ENCODE assay signal across 8 mouse cellular contexts in genomic region chr10:127188465-127189115, GRCm38 (mm10). TPM values are rescaled to one million over a fixed set of nuclear protein-coding genes. Genes with fewer than 3 reads are reported as not detected.
A peak's percentile ranks its signal among the peaks of the same experiment; 100 is the strongest.
DNase-seq lines count a peak whose midpoint lies in the region; ATAC-seq and TF ChIP-seq lines count a peak whose summit lies in the region.

No protein-coding gene starts in this region.

- no peak for TF ChIP-seq POLR2A in heart, adult 2 months (IDR thresholded peaks at IDR 0.05; ENCODE audit: insufficient read depth, low read depth, low read length)
- TF ChIP-seq POLR2A in testis, adult 2 months (IDR thresholded peaks at IDR 0.05; ENCODE audit: control insufficient read depth, low read depth, low read length): peak; percentile 40; the same call in 1 of the 2 replicates

- under 1% methylated on average over 42 of the region's 46 CpGs for WGBS in heart, adult 2 months

- H3K27ac ChIP-seq in heart, adult 2 months: peak overlapping the region; percentile 79
- H3K27ac ChIP-seq in testis, adult 2 months (ENCODE audit: control insufficient read depth, insufficient read depth, low read depth, low read length): no peak overlapping the region

- DNase-seq in kidney, adult 18-20 months: peak; percentile 56
- no peak for DNase-seq in kidney, adult 9 months
- DNase-seq in Patski (ENCODE audit: low read depth, low spot score): no peak
- peak; percentile 92 for DNase-seq in embryo, embryonic 11 days
- peak; percentile 81 for DNase-seq in heart, adult 2 months
- DNase-seq in kidney, postnatal 10 days: peak; percentile 83

- in situ Hi-C loops in Patski (cut with MboI; ENCODE audit: low pct_unique_long_range_greater_than_20kb): loop anchor here (5.0 kb wide), 1 partner anchor 34 kb away; no protein-coding TSS in a partner anchor

- no peaks in the 10 kb centered on the region for H3K27me3 ChIP-seq in Patski
- no peaks in the 10 kb centered on the region for H3K27me3 ChIP-seq in heart, adult 2 months (ENCODE audit: control insufficient read depth, insufficient read depth, low read length)
- H3K27me3 ChIP-seq in megakaryocyte, embryonic 14.5 days (replicated peaks): peaks cover 70% of the 10 kb centered on the region
- no peaks in the 10 kb centered on the region for H3K27me3 ChIP-seq in testis, adult 2 months (ENCODE audit: control insufficient read depth, insufficient read depth, low read length)

- POLR2A ChIA-PET in Patski (lab: Charles Lee): interaction anchor here (1.4 kb wide), 2 partner anchors 8 to 22 kb away, joined by 4 to 6 read pairs; no protein-coding TSS in a partner anchor

- intact Hi-C loops in heart, adult 2 months (cut with DNase I): no loop called here

- peaks cover 1% of the 10 kb centered on the region for H3K4me1 ChIP-seq in heart, adult 2 months (ENCODE audit: control insufficient read depth, insufficient read depth, low read length)
- peaks cover 28% of the 10 kb centered on the region for H3K4me1 ChIP-seq in megakaryocyte, embryonic 14.5 days
- peaks cover 30% of the 10 kb centered on the region for H3K4me1 ChIP-seq in testis, adult 2 months (ENCODE audit: control insufficient read depth, insufficient read depth, low read length)

- no peak for TF ChIP-seq CTCF in Patski (IDR thresholded peaks at IDR 0.05)
- no peak for TF ChIP-seq CTCF in heart, adult 2 months (IDR thresholded peaks at IDR 0.05)
- no peak for TF ChIP-seq CTCF in testis, adult 2 months (IDR thresholded peaks at IDR 0.05; ENCODE audit: control insufficient read depth, insufficient read depth, insufficient replicate concordance, low read depth, low read length)

- no peaks in the 10 kb centered on the region for H3K79me2 ChIP-seq in heart, adult 2 months (replicated peaks; ENCODE audit: control insufficient read depth, insufficient read depth, low read length)

- ATAC-seq in Patski: peak; percentile 70

- peak overlapping the region; percentile 77 for H3K9ac ChIP-seq in heart, adult 2 months (ENCODE audit: low read depth, low read length)

- peak overlapping the region; percentile 66 for H3K4me3 ChIP-seq in heart, adult 2 months
- H3K4me3 ChIP-seq in megakaryocyte, embryonic 14.5 days (replicated peaks): peak overlapping the region; percentile 90
- H3K4me3 ChIP-seq in testis, adult 2 months (ENCODE audit: control insufficient read depth, low read depth, low read length): peak overlapping the region; percentile 85

- no peak for TF ChIP-seq EP300 in heart, adult 2 months (IDR thresholded peaks at IDR 0.05; ENCODE audit: insufficient read depth, low read depth, low read length)

- H3K36me3 ChIP-seq in heart, adult 2 months (ENCODE audit: control insufficient read depth, insufficient read depth, low read length): no peaks in the 10 kb centered on the region
- H3K36me3 ChIP-seq in megakaryocyte, embryonic 14.5 days (replicated peaks; ENCODE audit: low read length): peaks cover 25% of the 10 kb centered on the region
- no peaks in the 10 kb centered on the region; the same call in 1 of the 2 replicates for H3K36me3 ChIP-seq in testis, adult 2 months (ENCODE audit: control insufficient read depth, insufficient read depth, low read length)

- CTCF ChIA-PET in Patski (lab: Charles Lee): interaction anchor here (1.7 kb wide), 1 partner anchor 17 kb away, joined by 4 read pairs; no protein-coding TSS in a partner anchor

- H3K9me3 ChIP-seq in megakaryocyte, embryonic 14.5 days: peaks cover 11% of the 10 kb centered on the region

RNA-seq across cellular contexts. Expression of gene Arhgef25, which starts 1.3 kb away (rescaled TPM):
- polyA plus RNA-seq in Patski (2021): 106 TPM
- total RNA-seq in heart, adult 2 months (2021): 10 to 100 TPM in 1 of 2 experiments, 1 to 10 TPM in 1; 9.8 to 10.1 TPM
- polyA plus RNA-seq in heart, adult 2 months (2012; rRNA removed): 17.4 and 18.2 TPM in 2 replicates
- not detected in 2 replicates for polyA plus RNA-seq in megakaryocyte, embryonic 14.5 days (2012; ENCODE audit: insufficient read depth, low replicate concordance)
- 18.6 and 19.8 TPM in 2 replicates for polyA plus RNA-seq in testis, adult 2 months (2012; rRNA removed)

RNA-seq across cellular contexts. Expression of gene Dtx3, which starts 6.9 kb away (rescaled TPM):
- 155 TPM for polyA plus RNA-seq in Patski (2021)
- 10 to 100 TPM; 23.7 to 24.2 TPM for total RNA-seq in heart, adult 2 months (2021)
- polyA plus RNA-seq in heart, adult 2 months (2012; rRNA removed): 92.6 and 102 TPM in 2 replicates
- polyA plus RNA-seq in megakaryocyte, embryonic 14.5 days (2012; ENCODE audit: insufficient read depth, low replicate concordance): 51.0 and 171 TPM in 2 replicates
- polyA plus RNA-seq in testis, adult 2 months (2012; rRNA removed): 126 and 129 TPM in 2 replicates

RNA-seq across cellular contexts. Expression of gene Slc26a10, which starts 8.1 kb away (rescaled TPM):
- 0.85 TPM for polyA plus RNA-seq in Patski (2021)
- total RNA-seq in heart, adult 2 months (2021): 10 to 100 TPM; 13.2 to 14.7 TPM
- polyA plus RNA-seq in heart, adult 2 months (2012; rRNA removed): 40.5 and 68.0 TPM in 2 replicates
- 0.23 and 0.76 TPM in 2 replicates for polyA plus RNA-seq in megakaryocyte, embryonic 14.5 days (2012; ENCODE audit: insufficient read depth, low replicate concordance)
- polyA plus RNA-seq in testis, adult 2 months (2012; rRNA removed): 11.5 and 11.9 TPM in 2 replicates

RNA-seq across cellular contexts. Expression of gene Pip4k2c, which starts 22.8 kb away (rescaled TPM):
- polyA plus RNA-seq in Patski (2021): 76.8 TPM
- total RNA-seq in heart, adult 2 months (2021): 10 to 100 TPM; 25.7 to 28.8 TPM
- 29.0 and 42.3 TPM in 2 replicates for polyA plus RNA-seq in heart, adult 2 months (2012; rRNA removed)
- polyA plus RNA-seq in megakaryocyte, embryonic 14.5 days (2012; ENCODE audit: insufficient read depth, low replicate concordance): 10.4 and 19.6 TPM in 2 replicates
- polyA plus RNA-seq in testis, adult 2 months (2012; rRNA removed): 14.0 and 16.2 TPM in 2 replicates

RNA-seq across cellular contexts. Expression of gene B4galnt1, which starts 23.6 kb away (rescaled TPM):
- 112 TPM for polyA plus RNA-seq in Patski (2021)
- total RNA-seq in heart, adult 2 months (2021): 1 to 10 TPM; 1.8 to 2.0 TPM
- 4.0 and 9.5 TPM in 2 replicates for polyA plus RNA-seq in heart, adult 2 months (2012; rRNA removed)
- 71.2 and 76.1 TPM in 2 replicates for polyA plus RNA-seq in megakaryocyte, embryonic 14.5 days (2012; ENCODE audit: insufficient read depth, low replicate concordance)
- 21.7 and 27.0 TPM in 2 replicates for polyA plus RNA-seq in testis, adult 2 months (2012; rRNA removed)

Comparison
In these comparisons a context has a peak if more than half of its experiments do, and no peak if none do; other contexts are left out.
1. DNase-seq: peak in kidney, adult 18-20 months (single experiment), embryo, embryonic 11 days (single experiment), heart, adult 2 months (2 of 2) and kidney, postnatal 10 days (single experiment); none in kidney, adult 9 months (single experiment) and Patski (single experiment).
2. RNA of gene Arhgef25, which starts 1.3 kb away (polyA plus RNA-seq): 106 TPM in Patski (single experiment), 18.6 to 19.8 TPM in testis, adult 2 months and 17.4 to 18.2 TPM in heart, adult 2 months; not detected in megakaryocyte, embryonic 14.5 days; every median in the first group is over 10 times any median in the second.
3. Peak in every context shown above with its lines, with median percentiles within 50 percentile points of each other: H3K4me3 ChIP-seq.